Mouse (Mus musculus): ENCODE data around the gene Ganc. TPM values are rescaled to one million over a fixed set of nuclear protein-coding genes. Genes with fewer than 3 reads are reported as not detected.
A peak's percentile ranks its signal among the peaks of the same experiment; 100 is the strongest.

Gene Ganc
- polyA plus RNA-seq (2011; ENCODE audit: insufficient read length, low read depth, missing spikeins), result 7.3 and 11.1 TPM in 2 replicates

GRCm38 (mm10) chr2:120403653-120403985 lies at the start of gene Ganc:
Gene Ganc, plus strand, starts transcription at chr2:120403896.
- Histone ChIP-seq H3K27ac (ENCODE audit: insufficient read depth, low read length) (peak within 1 kb of the TSS; percentile 80), H3K4me3 (ENCODE audit: insufficient read depth, low read length) (peak within 1 kb of the TSS; percentile 94), H3K4me1 (ENCODE audit: control insufficient read depth, insufficient read depth, low read length) (no peaks in the 10 kb centered on the region)
- no peak for TF ChIP-seq CTCF (IDR thresholded peaks at IDR 0.05; ENCODE audit: borderline replicate concordance, insufficient read depth, low read length)
- TF ChIP-seq POLR2A (IDR thresholded peaks at IDR 0.05; ENCODE audit: low read depth, low read length), result no peak

GRCm38 (mm10) chr2:120360425-120360824 lies 43.3 kb upstream of the Ganc start:
- Histone ChIP-seq H3K27ac (ENCODE audit: insufficient read depth, low read length) (no peak overlapping the region), H3K4me1 (ENCODE audit: control insufficient read depth, insufficient read depth, low read length) (no peaks in the 10 kb centered on the region)
- TF ChIP-seq CTCF (IDR thresholded peaks at IDR 0.05; ENCODE audit: borderline replicate concordance, insufficient read depth, low read length) (no peak), POLR2A (IDR thresholded peaks at IDR 0.05; ENCODE audit: low read depth, low read length) (no peak)

GRCm38 (mm10) chr2:120366501-120366900 lies 37.2 kb upstream of the Ganc start:
- H3K4me1 ChIP-seq (ENCODE audit: control insufficient read depth, insufficient read depth, low read length), result no peaks in the 10 kb centered on the region
- TF ChIP-seq CTCF (IDR thresholded peaks at IDR 0.05; ENCODE audit: borderline replicate concordance, insufficient read depth, low read length), result no peak
- no peak for TF ChIP-seq POLR2A (IDR thresholded peaks at IDR 0.05; ENCODE audit: low read depth, low read length)
- H3K4me3 ChIP-seq (ENCODE audit: insufficient read depth, low read length), result no peak overlapping the region
- H3K27ac ChIP-seq (ENCODE audit: insufficient read depth, low read length), result no peak overlapping the region

More at GRCm38 (mm10) chr2:120360425-120360824, 43.3 kb upstream of the Ganc start:
- no peak overlapping the region for H3K4me3 ChIP-seq (ENCODE audit: insufficient read depth, low read length)

GRCm38 (mm10) chr2:120367416-120368207 lies 36.1 kb upstream of the Ganc start:
- no peaks in the 10 kb centered on the region for H3K4me1 ChIP-seq (ENCODE audit: control insufficient read depth, insufficient read depth, low read length)
- TF ChIP-seq CTCF (IDR thresholded peaks at IDR 0.05; ENCODE audit: borderline replicate concordance, insufficient read depth, low read length) (no peak), POLR2A (IDR thresholded peaks at IDR 0.05; ENCODE audit: low read depth, low read length) (no peak)
- no peak overlapping the region for H3K4me3 ChIP-seq (ENCODE audit: insufficient read depth, low read length)
- H3K27ac ChIP-seq (ENCODE audit: insufficient read depth, low read length), result no peak overlapping the region

GRCm38 (mm10) chr2:120373858-120374257 lies 29.8 kb upstream of the Ganc start:
- TF ChIP-seq CTCF (IDR thresholded peaks at IDR 0.05; ENCODE audit: borderline replicate concordance, insufficient read depth, low read length) (no peak), POLR2A (IDR thresholded peaks at IDR 0.05; ENCODE audit: low read depth, low read length) (no peak)
- Histone ChIP-seq H3K4me1 (ENCODE audit: control insufficient read depth, insufficient read depth, low read length) (no peaks in the 10 kb centered on the region), H3K4me3 (ENCODE audit: insufficient read depth, low read length) (no peak overlapping the region), H3K27ac (ENCODE audit: insufficient read depth, low read length) (no peak overlapping the region)

- H3K27ac ChIP-seq (ENCODE audit: insufficient read depth, low read length), result no peak overlapping the region
- no peaks in the 10 kb centered on the region for H3K4me1 ChIP-seq (ENCODE audit: control insufficient read depth, insufficient read depth, low read length)
- TF ChIP-seq CTCF (IDR thresholded peaks at IDR 0.05; ENCODE audit: borderline replicate concordance, insufficient read depth, low read length) (no peak), POLR2A (IDR thresholded peaks at IDR 0.05; ENCODE audit: low read depth, low read length) (no peak)
- no peak overlapping the region for H3K4me3 ChIP-seq (ENCODE audit: insufficient read depth, low read length)
These were observed 17.4 kb upstream of the Ganc start for GRCm38 (mm10) chr2:120386264-120386663.

GRCm38 (mm10) chr2:120387291-120387690 lies 16.4 kb upstream of the Ganc start:
- Histone ChIP-seq H3K4me1 (ENCODE audit: control insufficient read depth, insufficient read depth, low read length) (no peaks in the 10 kb centered on the region), H3K4me3 (ENCODE audit: insufficient read depth, low read length) (no peak overlapping the region), H3K27ac (ENCODE audit: insufficient read depth, low read length) (no peak overlapping the region)
- TF ChIP-seq CTCF (IDR thresholded peaks at IDR 0.05; ENCODE audit: borderline replicate concordance, insufficient read depth, low read length), result no peak
- no peak for TF ChIP-seq POLR2A (IDR thresholded peaks at IDR 0.05; ENCODE audit: low read depth, low read length)

- Histone ChIP-seq H3K27ac (ENCODE audit: insufficient read depth, low read length) (no peak overlapping the region), H3K4me1 (ENCODE audit: control insufficient read depth, insufficient read depth, low read length) (no peaks in the 10 kb centered on the region), H3K4me3 (ENCODE audit: insufficient read depth, low read length) (no peak overlapping the region)
- TF ChIP-seq CTCF (IDR thresholded peaks at IDR 0.05; ENCODE audit: borderline replicate concordance, insufficient read depth, low read length), result no peak
- no peak for TF ChIP-seq POLR2A (IDR thresholded peaks at IDR 0.05; ENCODE audit: low read depth, low read length)
These were observed 14.3 kb upstream of the Ganc start for GRCm38 (mm10) chr2:120389376-120389775.

- TF ChIP-seq POLR2A (IDR thresholded peaks at IDR 0.05; ENCODE audit: low read depth, low read length), result no peak
- no peak for TF ChIP-seq CTCF (IDR thresholded peaks at IDR 0.05; ENCODE audit: borderline replicate concordance, insufficient read depth, low read length)
- H3K4me3 ChIP-seq (ENCODE audit: insufficient read depth, low read length), result no peak overlapping the region
- no peak overlapping the region for H3K27ac ChIP-seq (ENCODE audit: insufficient read depth, low read length)
- no peaks in the 10 kb centered on the region for H3K4me1 ChIP-seq (ENCODE audit: control insufficient read depth, insufficient read depth, low read length)
These were observed 12.8 kb upstream of the Ganc start for GRCm38 (mm10) chr2:120390934-120391333.

- no peaks in the 10 kb centered on the region for H3K4me1 ChIP-seq (ENCODE audit: control insufficient read depth, insufficient read depth, low read length)
- H3K4me3 ChIP-seq (ENCODE audit: insufficient read depth, low read length), result no peak overlapping the region
- TF ChIP-seq POLR2A (IDR thresholded peaks at IDR 0.05; ENCODE audit: low read depth, low read length), result no peak
- TF ChIP-seq CTCF (IDR thresholded peaks at IDR 0.05; ENCODE audit: borderline replicate concordance, insufficient read depth, low read length), result no peak
- no peak overlapping the region for H3K27ac ChIP-seq (ENCODE audit: insufficient read depth, low read length)
These were observed 11.3 kb upstream of the Ganc start for GRCm38 (mm10) chr2:120392406-120392805.
